Mouse (Mus musculus) C2C12 (cell line): ENCODE results near the gene Qtrt1.

Source experiments
- CEBPB ChIP-seq: IDR thresholded peaks from one replicate; pipeline ENCODE4 v1.6.1; 2011; ENCODE audit warnings: low read depth, mild to moderate bottlenecking, control low read depth, moderate library complexity
- CTCF ChIP-seq: IDR thresholded peaks from one replicate; pipeline ENCODE4 v1.5.1; 2011; ENCODE audit not compliant: control insufficient read depth, insufficient read depth, insufficient read length
- MAX ChIP-seq: IDR thresholded peaks from one replicate; pipeline ENCODE4 v1.6.1; 2011; ENCODE audit warnings: mild to moderate bottlenecking, control low read depth
- USF1 ChIP-seq: IDR thresholded peaks from one replicate; pipeline ENCODE4 v1.6.1; 2011; ENCODE audit warnings: low read depth, mild to moderate bottlenecking, control low read depth, moderate library complexity

- TF ChIP-seq USF1 (no peak), CTCF (no peak), MAX (no peak), CEBPB (no peak)
These were observed 33.6 kb downstream of the Qtrt1 start for GRCm38 (mm10) chr9:21445081-21445744.
